Mouse (Mus musculus): ENCODE results near the gene H2-M5. TPM values are rescaled to one million over a fixed set of nuclear protein-coding genes. Genes with fewer than 3 reads are reported as not detected.
"Not testable (repeated sequence)": the region's sequence is repeated elsewhere in the genome, so short reads cannot be mapped to it uniquely, and the experiment has no call there.

Gene H2-M5
- polyA plus RNA-seq (2016; fragmentation: Nextera tagmentation; extraction: Ambion mirVana) = 1.7 and 1.9 TPM in 2 replicates

DNA sequence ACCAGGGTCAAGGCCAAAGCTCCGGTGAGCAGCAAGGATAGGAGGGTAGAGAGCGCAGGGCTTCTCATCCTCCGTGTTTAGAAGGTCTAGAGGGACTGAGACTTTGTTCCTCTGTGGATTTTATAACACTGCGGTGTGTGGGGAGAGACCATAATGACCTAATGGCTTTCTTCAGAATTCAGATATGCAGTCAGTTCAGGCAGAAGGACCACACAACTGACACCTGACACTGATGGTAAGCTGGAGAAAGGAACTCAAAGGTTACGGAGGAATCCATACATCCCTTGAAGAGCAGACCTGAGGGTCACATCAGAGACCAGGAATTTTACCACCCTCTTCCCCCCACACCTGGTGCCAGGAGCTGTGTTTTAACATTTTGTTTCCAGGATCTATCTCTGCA is at the start of gene H2-M5:
H2-M5 (minus strand) TSS at position 101 of the 400 bp plus-strand sequence.
- Histone ChIP-seq H3K27ac (no peak within 1 kb of the TSS), H3K4me3 (no peak within 1 kb of the TSS), H3K36me3 (no peaks in the 10 kb centered on the region), H3K27me3 (replicated peaks) (peaks cover 26% of the 10 kb centered on the region), H3K4me2 (replicated peaks) (peak within 1 kb of the TSS; percentile 43; the same call in 1 of the 2 replicates), H3K9me3 (no peaks in the 10 kb centered on the region), H3K4me1 (no peaks in the 10 kb centered on the region; the same call in 1 of the 2 replicates), H3K9ac (no peak within 1 kb of the TSS)
- ATAC-seq (ENCODE audit: low FRiP score, low read depth) = no peak
- WGBS = 30% methylated on average over 5 of the region's 5 CpGs

DNA sequence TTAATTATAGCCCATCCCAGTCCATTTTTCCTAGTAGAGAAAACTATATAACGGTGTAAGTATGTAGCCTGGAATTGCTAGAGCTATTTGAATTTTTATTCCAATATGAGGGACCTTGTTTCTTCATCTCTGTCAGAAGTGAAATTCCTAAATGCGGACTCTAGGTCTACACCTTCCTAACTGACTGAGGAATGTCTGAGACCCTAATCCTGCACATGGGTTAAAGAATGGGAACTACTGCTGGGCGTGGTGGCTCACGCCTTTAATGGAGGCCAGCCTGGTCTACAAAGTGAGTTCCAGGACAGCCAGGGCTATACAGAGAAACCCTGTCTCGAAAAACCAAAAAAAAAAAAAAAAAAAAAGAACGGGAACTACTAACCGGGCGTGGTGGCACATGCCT is 39.8 kb upstream of the H2-M5 start:
- no peaks in the 10 kb centered on the region for H3K9me3 ChIP-seq
- H3K4me3 ChIP-seq = peak overlapping the region; percentile 28; the same call in 1 of the 2 replicates
- no peaks in the 10 kb centered on the region for H3K36me3 ChIP-seq
- peak overlapping the region; percentile 94 for H3K27ac ChIP-seq
- peak overlapping the region; percentile 51; the same call in 1 of the 2 replicates for H3K9ac ChIP-seq
- H3K4me1 ChIP-seq = no peaks in the 10 kb centered on the region
- H3K4me2 ChIP-seq (replicated peaks) = peak overlapping the region; percentile 57
- H3K27me3 ChIP-seq (replicated peaks) = no peaks in the 10 kb centered on the region
- peak; percentile 35 for ATAC-seq (ENCODE audit: low FRiP score, low read depth)
- WGBS = 72% methylated on average over 8 of the region's 8 CpGs

DNA sequence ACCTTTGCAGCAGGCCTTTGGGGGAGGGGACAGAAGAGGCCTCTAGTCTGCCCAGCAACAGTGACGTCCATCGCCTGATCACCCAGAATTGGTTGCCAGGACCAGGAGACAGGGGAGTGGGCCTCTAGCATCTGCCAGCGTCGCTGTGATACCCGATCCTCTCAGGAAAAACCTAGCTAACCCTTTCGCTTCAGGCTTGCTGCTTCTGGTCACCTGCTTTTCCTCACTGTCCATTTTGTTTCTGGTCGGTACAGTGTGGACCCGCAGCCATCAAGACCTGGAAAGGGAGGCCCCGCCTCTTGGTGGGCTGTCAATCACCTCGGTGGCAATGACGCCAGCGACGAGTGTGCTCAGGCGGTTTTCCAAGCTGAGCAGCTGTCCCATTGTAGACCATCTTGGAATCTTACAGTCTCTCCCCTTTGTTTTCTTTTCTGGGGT is 39.4 kb upstream of the H2-M5 start:
- Histone ChIP-seq H3K27ac (peak overlapping the region; percentile 94), H3K9me3 (no peaks in the 10 kb centered on the region), H3K9ac (peak overlapping the region; percentile 51), H3K36me3 (no peaks in the 10 kb centered on the region), H3K4me1 (no peaks in the 10 kb centered on the region), H3K4me2 (replicated peaks) (peak overlapping the region; percentile 57), H3K27me3 (replicated peaks) (no peaks in the 10 kb centered on the region), H3K4me3 (peak overlapping the region; percentile 28)
- under 1% methylated on average over 14 of the region's 14 CpGs for WGBS
- ATAC-seq (ENCODE audit: low FRiP score, low read depth) = peak; percentile 99

DNA sequence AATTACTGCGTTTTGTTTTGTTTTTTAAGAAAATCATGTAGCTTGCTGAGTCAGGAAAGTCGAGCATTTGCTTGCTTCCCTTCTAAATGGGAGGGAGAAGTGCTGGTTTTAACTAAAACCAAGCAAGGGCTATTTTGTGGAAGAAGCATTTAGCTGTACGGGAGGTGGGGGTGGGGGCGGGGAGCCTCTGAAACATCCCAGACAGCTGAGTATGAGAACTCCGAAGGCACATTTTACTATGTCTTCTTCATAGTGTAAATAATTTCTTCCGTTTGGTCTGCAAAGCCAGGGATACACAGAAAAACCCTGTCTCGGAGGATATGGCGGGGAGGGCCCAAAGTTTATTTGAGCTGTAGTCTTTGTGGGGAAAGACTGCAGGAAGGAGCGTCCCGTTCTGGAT is 38.9 kb upstream of the H2-M5 start:
- Histone ChIP-seq H3K27me3 (replicated peaks) (no peaks in the 10 kb centered on the region), H3K4me2 (replicated peaks) (peak overlapping the region; percentile 57), H3K4me1 (no peaks in the 10 kb centered on the region), H3K4me3 (peak overlapping the region; percentile 28), H3K9ac (peak overlapping the region; percentile 51), H3K9me3 (no peaks in the 10 kb centered on the region), H3K36me3 (no peaks in the 10 kb centered on the region), H3K27ac (peak overlapping the region; percentile 94)
- WGBS = 5% methylated on average over 10 of the region's 10 CpGs
- peak; percentile 30 for ATAC-seq (ENCODE audit: low FRiP score, low read depth)

DNA sequence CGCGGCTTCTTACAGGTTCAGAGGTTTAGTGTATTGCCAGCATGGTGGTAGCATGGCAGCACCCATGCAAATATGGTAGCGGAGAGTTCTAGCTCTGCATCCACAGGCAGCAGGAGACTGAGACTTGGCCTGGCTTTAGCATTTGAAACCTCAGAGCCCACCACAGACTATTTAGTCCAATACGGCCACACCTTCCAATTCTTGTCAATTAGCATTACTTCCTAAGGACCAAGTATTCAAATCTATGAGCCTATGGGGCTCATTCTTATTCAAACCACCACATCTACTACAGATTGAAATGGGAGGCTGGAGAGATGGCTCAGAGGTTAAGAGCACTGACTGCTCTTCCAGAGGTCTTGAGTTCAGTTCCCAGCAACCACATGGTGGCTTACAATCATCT is 38.1 kb upstream of the H2-M5 start:
- H3K27ac ChIP-seq = no peak overlapping the region
- H3K4me2 ChIP-seq (replicated peaks) = no peak overlapping the region
- H3K9ac ChIP-seq = no peak overlapping the region
- no peaks in the 10 kb centered on the region for H3K36me3 ChIP-seq
- no peak for ATAC-seq (ENCODE audit: low FRiP score, low read depth)
- H3K4me1 ChIP-seq = no peaks in the 10 kb centered on the region
- H3K27me3 ChIP-seq (replicated peaks) = no peaks in the 10 kb centered on the region
- H3K9me3 ChIP-seq = no peaks in the 10 kb centered on the region
- no peak overlapping the region for H3K4me3 ChIP-seq
- WGBS = 97% methylated on average over 4 of the region's 4 CpGs

DNA sequence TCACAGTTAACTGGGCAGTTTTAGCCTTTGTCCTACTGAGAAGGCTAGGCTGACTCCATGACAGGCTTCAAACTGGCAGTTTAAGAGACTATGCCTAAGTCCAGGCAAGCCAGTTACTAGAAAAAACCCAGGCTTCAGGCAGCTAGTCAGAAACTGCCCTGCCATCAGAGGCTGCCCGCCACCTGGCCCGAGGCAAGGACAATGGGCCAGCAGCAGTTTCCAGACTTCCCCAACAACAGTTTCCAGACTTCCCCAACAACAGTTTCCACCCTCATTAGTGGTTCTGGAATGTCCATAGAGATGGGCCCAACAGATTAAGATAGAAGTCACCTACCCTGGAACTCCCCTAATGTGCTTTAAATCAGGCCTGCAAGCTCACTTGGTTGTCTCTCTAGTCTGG is 37.1 kb upstream of the H2-M5 start:
- no peak overlapping the region for H3K9ac ChIP-seq
- 58% methylated on average over 2 of the region's 2 CpGs for whole genome bisulfite sequencing

DNA sequence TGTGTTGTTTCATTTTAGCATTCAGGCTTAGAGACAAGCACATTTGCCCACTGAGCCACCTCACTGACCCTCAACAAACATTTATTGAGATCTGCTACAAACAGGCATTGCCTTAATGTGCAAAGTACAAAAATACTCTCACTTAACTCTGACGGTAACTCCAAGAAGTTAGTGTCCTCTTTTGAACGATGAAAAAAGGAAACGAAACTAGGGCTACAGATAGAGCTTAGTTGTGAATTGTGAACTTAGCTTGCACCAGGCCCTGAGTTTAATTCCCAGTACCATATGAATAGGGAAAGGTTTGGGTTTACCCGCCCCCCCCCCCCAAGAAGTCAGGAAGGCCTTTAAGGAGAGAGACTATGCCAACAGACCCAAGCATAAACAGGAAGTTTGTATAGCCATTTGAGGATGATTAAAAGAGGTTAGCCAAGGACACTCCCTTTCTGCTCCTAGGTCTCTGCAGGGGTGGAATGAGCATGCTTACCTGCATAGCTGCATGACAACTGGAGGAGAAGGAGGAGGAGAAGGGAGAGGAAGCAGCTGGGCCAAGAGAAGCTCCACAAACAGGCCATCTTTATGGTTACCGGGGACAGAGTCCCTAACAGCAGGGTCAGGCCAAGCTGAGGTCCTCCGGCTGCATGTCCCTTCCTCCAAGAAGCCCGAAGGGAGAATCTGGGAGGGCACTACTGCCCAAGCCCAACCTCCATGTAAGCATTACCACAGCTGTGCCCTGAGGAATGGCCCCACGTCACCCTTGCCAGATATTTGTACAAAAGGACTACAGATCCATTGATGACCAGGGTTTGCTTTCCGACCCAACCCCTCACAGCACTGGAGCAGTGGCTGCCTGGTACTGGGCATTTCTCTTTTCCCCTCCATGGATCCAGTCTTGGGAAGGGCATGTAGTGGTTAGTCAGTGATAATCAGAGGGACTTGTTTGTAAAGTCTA is 33.6 kb upstream of the H2-M5 start, which contains the start of gene Mog:
Mog (minus strand) TSS at position 771 of the 949 bp plus-strand sequence.
- H3K9me3 ChIP-seq = no peaks in the 10 kb centered on the region

More for the DNA sequence above, 37.1 kb upstream of the H2-M5 start:
- Histone ChIP-seq H3K27me3 (replicated peaks) (no peaks in the 10 kb centered on the region), H3K4me2 (replicated peaks) (no peak overlapping the region), H3K36me3 (no peaks in the 10 kb centered on the region), H3K9me3 (no peaks in the 10 kb centered on the region), H3K4me3 (no peak overlapping the region), H3K4me1 (no peaks in the 10 kb centered on the region), H3K27ac (no peak overlapping the region)
- ATAC-seq (ENCODE audit: low FRiP score, low read depth) = no peak

DNA sequence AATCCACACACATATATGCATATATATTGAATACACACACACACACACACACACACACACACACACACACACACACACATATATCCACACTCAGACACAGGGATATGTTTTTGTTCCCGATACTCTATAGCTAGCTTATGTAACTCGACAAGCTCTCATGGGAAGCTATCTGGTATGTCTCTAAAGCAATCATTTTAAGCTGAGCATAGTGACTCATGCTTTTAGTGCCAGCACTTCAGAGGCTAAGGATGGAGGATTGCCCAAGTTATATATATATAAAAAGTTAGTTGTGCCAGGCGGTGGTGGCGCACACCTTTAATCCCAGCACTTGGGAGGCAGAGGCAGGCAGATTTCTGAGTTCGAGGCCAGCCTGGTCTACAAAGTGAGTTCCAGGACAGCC is 29.9 kb upstream of the H2-M5 start:
- H3K36me3 ChIP-seq; H3K4me3 ChIP-seq; ATAC-seq (ENCODE audit: low FRiP score, low read depth); H3K4me2 ChIP-seq (replicated peaks); H3K27me3 ChIP-seq (replicated peaks); H3K27ac ChIP-seq; H3K4me1 ChIP-seq; H3K9ac ChIP-seq; H3K9me3 ChIP-seq: not testable (repeated sequence)
- 94% methylated on average over 5 of the region's 5 CpGs for WGBS

More for the DNA sequence above, 33.6 kb upstream of the H2-M5 start, which contains the start of gene Mog:
- no peak within 1 kb of the TSS for H3K9ac ChIP-seq
- no peaks in the 10 kb centered on the region for H3K4me1 ChIP-seq
- ATAC-seq (ENCODE audit: low FRiP score, low read depth) = no peak
- H3K27ac ChIP-seq = no peak within 1 kb of the TSS
- H3K4me3 ChIP-seq = no peak within 1 kb of the TSS
- H3K4me2 ChIP-seq (replicated peaks) = no peak within 1 kb of the TSS
- H3K36me3 ChIP-seq = no peaks in the 10 kb centered on the region
- no peaks in the 10 kb centered on the region for H3K27me3 ChIP-seq (replicated peaks)
- WGBS = 76% methylated on average over 9 of the region's 9 CpGs

DNA sequence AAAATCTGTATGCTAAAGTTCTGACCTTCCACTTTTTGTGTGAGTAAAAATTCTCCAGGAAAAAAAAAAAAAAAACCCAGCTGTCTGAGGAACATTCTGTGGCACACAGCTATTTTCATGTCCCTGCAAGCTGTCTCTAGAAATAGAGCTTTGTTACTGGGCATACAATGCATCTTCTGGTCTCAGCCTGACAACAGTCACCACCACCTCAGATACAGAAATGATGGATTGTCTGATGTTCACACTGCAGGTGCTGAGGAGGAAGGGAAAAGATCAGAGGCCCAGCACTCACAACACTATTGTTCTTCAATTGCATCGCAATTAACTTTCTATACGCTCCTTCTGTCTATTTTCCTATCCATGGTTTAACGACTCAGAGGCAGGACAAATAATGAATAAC is 29.0 kb upstream of the H2-M5 start:
- Histone ChIP-seq H3K4me1 (no peaks in the 10 kb centered on the region), H3K27me3 (replicated peaks) (no peaks in the 10 kb centered on the region), H3K9ac (no peak overlapping the region), H3K9me3 (no peaks in the 10 kb centered on the region), H3K4me3 (no peak overlapping the region), H3K4me2 (replicated peaks) (no peak overlapping the region), H3K36me3 (no peaks in the 10 kb centered on the region), H3K27ac (no peak overlapping the region)
- 60% methylated on average over 3 of the region's 3 CpGs for WGBS
- ATAC-seq (ENCODE audit: low FRiP score, low read depth) = no peak

DNA sequence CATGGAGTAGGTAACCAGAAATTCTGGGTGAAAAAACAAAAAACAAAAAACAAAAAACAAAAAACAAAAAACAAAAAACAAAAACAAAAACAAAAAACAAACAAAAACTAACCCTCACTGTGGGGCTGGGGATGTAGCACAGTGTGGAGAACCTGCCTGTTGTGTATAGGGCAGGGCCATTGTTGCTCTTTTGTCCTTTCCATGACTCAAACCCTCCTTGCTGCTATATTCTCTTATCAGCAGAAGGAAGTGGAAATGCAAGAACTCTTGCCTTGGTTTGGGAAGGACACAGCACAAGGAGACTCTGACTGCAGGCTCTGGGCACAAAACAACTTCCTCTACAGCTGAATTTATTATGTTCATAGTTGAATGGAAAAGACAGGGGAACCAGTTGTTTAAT is 27.0 kb upstream of the H2-M5 start:
- H3K27ac ChIP-seq = no peak overlapping the region
- no peak overlapping the region for H3K4me3 ChIP-seq
- ATAC-seq (ENCODE audit: low FRiP score, low read depth) = no peak
- H3K27me3 ChIP-seq (replicated peaks) = no peaks in the 10 kb centered on the region
- H3K36me3 ChIP-seq = peaks cover 5% of the 10 kb centered on the region; the same call in 1 of the 2 replicates
- H3K4me2 ChIP-seq (replicated peaks) = no peak overlapping the region
- no peaks in the 10 kb centered on the region for H3K4me1 ChIP-seq
- H3K9ac ChIP-seq = no peak overlapping the region
- no peaks in the 10 kb centered on the region for H3K9me3 ChIP-seq

DNA sequence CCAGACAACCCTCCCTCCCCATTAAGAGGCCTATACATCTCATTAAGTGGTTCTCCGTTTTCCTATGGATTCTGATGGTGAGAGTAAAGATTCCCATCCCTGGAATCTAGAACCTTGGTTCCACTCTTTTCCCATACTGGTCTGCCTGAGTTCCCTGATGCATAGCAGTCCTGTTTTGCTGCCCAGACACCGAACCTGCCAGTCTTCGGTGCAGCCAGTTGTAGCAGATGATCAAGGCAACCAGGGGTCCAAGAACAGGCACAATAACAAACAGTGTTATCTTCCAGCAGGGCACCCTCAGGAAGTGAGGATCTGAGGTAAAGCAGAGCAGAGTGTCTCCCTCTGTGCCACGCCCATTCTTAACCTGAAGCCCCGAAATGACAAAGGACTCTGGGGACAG is 22.8 kb upstream of the H2-M5 start:
- Histone ChIP-seq H3K36me3 (peaks cover 46% of the 10 kb centered on the region), H3K27ac (no peak overlapping the region)

DNA sequence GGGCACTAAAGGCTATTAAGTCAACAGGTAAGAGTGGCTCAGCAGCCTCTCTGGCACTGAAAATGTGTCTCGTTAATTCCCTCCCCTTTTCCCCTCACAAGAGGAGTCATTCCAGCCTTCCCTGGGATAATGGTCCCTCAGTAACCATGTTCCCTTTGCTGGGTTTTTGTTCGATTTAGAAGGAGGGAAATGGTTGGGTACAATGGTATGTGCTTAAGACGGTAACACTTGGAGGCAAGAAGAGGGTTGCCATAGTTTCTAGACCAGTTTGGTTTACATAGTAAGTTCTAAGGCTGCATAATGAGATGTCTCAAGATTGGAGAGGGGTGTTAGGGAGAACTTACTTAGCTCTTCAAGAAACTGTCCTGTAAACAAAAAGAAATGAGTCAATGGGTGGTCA is 22.4 kb upstream of the H2-M5 start:
- H3K9me3 ChIP-seq = no peaks in the 10 kb centered on the region
- H3K4me1 ChIP-seq = no peaks in the 10 kb centered on the region
- H3K27me3 ChIP-seq (replicated peaks) = no peaks in the 10 kb centered on the region
- H3K4me3 ChIP-seq = no peak overlapping the region
- no peak overlapping the region for H3K4me2 ChIP-seq (replicated peaks)
- H3K36me3 ChIP-seq = peaks cover 50% of the 10 kb centered on the region
- no peak overlapping the region for H3K27ac ChIP-seq
- 82% methylated on average over 3 of the region's 3 CpGs for WGBS
- no peak overlapping the region for H3K9ac ChIP-seq
- ATAC-seq (ENCODE audit: low FRiP score, low read depth) = no peak

More for the DNA sequence above, 22.8 kb upstream of the H2-M5 start:
- Histone ChIP-seq H3K9me3 (no peaks in the 10 kb centered on the region), H3K9ac (no peak overlapping the region), H3K4me3 (no peak overlapping the region), H3K4me1 (no peaks in the 10 kb centered on the region), H3K27me3 (replicated peaks) (no peaks in the 10 kb centered on the region), H3K4me2 (replicated peaks) (no peak overlapping the region)
- no peak for ATAC-seq (ENCODE audit: low FRiP score, low read depth)
- 71% methylated on average over 5 of the region's 5 CpGs for WGBS

All from neural tube, embryonic 12.5 days (tissue).